Mouse (Mus musculus): Measurements from ENCODE around the gene Cntnap1.
"Not testable (repeated sequence)": the region's sequence is repeated elsewhere in the genome, so short reads cannot be mapped to it uniquely, and the experiment has no call there.

The Cntnap1 gene

DNA sequence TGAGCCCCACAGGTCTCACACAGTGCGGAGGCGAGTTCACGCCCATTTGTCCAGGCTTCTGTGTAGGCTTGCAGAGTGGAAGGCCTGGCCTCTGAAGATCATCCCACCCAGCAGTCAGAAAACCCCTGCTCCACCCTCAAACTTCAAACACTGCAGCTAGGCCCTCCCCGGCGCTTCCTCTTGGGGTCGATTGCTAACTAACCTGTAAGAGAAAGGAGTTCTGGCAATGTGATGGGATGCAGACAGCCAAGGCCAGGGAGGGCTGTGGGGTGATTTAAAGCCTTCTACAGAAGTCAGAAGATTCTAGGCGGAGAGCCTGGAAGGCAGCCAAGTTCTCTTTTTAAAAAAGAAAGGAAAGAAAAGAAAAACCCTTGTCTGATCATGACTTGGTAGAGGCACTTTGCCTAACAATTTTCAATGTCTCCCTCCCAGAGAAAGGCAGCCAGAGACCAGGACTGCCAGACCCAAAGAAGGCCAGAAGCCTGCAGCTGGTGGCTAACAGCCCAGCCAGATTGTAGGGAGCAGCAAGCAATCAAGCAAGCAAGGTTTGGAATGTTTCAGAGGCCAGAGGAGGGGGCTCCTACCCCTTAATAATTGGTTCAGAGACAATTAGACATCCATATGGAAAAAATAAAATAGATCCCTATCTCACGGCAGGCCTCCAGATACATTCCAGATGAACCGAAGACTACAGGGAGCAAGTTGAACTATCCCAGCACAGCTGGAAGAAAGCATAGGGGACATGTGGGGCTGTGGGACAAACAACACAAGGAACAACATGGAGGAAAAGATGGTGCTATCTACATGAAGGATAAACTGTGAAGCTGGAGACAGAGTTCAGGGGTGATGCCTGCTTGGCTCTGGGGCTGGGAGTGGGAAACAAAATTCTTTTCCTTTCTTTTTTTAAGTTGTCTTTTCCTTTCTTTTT lies 20.9 kb upstream of the Cntnap1 start:
- no peak for DNase-seq (ENCODE audit: low spot score in 2 of 2)

DNA sequence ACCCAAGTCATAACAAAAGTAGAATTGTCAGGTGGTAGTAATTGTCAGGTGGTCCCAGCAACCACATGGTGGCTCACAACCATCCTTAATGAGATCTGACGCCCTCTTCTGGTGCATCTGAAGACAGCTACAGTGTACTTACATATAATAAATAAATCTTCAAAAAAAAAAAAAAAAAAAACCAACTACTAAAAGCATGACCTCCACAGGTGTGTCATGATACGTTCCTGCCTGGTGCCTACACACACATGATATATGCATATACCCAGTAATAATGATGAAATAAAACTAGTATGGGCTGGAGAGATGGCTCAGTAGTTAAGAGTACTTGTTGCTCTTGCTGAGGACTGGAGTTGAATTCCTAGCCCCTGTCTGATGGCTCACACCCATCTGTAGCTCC lies 19.3 kb upstream of the Cntnap1 start:
- DNase-seq (ENCODE audit: low spot score in 2 of 2), result no peak

DNA sequence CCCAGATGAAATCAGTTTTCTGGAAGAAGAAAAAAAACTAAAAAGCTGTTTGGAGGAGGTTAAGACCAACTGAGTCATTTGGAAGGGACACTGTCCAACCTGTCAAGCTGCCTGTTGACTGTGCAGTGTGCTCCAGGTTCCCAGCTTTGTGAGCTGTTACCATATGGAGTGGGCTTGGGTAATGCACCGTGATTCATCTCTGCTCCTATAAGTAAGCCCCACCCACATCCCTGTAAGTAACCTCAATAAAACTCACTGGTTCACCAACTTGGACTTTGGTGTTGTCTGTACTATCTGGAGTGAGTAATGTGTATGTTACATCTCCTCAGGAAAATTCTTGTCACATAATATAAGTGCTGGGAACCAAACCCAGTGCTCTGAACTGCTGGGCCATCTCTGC lies 17.5 kb upstream of the Cntnap1 start:
- DNase-seq (ENCODE audit: low spot score in 2 of 2), result no peak

DNA sequence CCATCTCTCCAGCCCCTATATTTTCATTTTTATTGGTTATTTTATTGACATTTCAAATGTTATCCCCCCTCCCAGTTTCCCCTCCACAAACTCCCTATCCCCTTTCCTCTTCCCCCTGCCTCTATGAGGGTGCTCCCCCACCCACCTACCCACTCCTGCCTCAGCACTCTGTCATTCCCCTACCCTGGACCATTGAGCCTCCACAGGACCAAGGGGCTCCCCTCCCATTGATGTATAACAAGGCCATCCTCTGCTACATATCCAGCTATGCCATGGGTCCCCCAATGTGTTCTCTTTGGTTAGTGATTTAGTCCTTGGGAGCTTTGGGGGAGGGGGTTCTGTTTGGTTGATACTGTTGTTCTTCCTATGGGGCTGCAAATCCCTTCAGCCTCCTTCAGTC lies 15.7 kb upstream of the Cntnap1 start:
- DNase-seq (ENCODE audit: low spot score in 2 of 2), result no peak

DNA sequence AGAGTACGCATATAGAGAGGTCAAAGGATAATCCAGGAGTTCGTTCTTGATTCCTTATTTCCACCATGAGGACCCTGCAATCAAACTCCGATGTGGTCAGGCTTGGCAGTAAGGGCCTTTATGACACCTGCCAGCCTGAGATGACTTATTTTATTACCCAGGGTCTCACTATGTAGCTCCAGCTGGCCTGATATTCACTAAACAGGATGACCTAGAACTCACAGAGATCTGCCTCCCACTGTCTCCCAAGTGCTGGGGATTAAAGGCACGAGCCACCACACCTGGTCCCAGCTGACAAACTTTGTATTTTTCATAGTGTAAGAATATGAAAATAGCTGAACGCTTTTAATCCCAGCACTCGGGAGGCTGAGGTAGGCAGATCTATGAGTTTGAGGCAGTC lies 15.2 kb upstream of the Cntnap1 start:
- no peak for DNase-seq (ENCODE audit: low spot score in 2 of 2)

DNA sequence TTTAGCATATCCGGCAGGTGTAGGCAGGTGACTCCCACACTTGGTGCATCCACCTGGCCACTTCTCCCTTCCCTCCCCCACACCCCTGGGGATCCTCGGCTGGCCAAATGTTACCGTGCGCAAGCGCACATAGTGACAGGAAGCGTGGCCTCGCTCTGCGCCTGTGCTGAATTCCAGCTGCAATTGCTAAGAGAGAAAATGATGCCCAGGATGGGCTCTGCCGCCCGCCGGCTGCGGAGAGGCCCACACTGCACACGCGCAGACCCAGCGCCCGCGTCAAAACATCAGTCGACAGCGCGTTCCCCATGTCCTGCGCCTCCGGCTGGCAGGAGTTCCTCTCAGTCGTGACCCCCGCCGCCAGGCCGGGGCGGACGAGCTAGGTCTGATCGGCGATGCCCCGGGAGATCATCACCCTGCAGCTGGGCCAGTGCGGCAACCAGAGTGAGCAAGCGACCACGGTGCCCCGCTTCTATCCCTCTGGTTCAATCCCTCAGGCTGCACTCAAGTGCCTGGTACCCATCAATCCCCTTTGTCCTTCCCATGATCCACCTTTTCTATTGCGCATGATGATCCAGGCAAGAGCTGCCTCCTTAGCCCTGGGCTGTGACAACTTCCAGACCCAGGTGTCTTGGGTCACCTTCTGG lies 14.5 kb upstream of the Cntnap1 start, which contains the start of gene Tubg2:
Gene Tubg2, plus strand, starts transcription at position 180 of the 644 bp plus-strand sequence.
- DNase-seq (ENCODE audit: low spot score in 2 of 2), result peak; percentile 48 to 55

DNA sequence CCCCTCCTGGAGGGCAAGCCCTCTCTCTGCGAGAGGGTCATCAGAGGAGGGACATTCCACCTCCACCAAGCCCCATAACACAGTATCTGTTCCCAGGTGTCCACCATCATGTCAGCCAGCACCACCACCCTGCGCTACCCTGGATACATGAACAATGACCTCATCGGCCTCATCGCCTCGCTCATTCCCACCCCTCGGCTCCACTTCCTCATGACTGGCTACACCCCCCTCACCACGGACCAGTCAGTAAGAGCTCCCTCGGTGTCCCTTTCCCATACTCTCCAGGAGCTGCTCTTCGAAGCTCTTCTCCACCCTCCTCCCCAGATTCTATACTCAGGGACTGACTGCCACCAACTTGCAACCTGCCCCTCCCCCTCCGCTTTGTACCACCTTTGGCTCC lies 10.2 kb upstream of the Cntnap1 start:
- not testable (repeated sequence) for DNase-seq (ENCODE audit: low spot score in 2 of 2)

DNA sequence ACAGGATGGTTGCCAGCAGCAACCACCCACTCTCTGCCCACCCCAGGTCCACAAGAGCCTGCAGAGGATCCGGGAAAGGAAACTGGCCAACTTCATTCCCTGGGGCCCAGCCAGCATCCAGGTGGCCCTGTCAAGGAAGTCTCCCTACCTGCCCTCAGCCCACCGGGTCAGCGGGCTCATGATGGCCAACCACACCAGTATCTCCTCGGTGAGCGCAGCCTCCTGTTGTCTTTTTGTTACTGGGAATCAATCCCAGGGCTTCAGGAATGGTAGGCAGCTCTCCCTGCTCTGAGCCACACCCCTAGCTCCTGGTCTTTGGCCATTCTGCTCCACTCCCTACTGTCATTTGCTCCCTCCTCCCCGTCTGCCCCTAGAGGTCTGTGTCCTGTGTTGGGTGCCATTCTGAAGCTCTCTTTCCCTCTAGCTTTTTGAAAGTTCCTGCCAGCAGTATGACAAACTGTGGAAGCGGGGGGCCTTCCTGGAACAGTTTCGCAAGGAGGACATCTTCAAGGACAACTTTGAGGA lies 9.3 kb upstream of the Cntnap1 start:
- not testable (repeated sequence) for DNase-seq (ENCODE audit: low spot score in 2 of 2)

DNA sequence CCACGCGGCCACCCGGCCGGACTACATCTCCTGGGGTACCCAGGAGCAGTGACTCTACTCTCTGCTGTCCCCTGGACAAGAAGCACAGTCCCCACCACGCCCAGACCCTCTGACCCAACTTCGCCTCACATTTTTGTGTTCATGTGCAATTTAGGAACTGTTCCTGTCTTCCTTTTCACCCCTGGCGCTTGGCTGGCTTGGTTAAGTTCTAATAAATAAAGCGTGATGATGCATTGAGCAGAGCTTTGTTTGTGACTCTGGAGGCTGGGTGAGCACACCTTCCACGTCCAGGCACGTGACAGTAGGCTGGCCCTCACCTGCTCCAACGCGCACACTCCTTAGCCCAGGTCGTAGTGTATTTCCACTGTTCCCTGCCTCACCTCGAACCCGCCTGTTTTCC lies 8.8 kb upstream of the Cntnap1 start:
- DNase-seq (ENCODE audit: low spot score in 2 of 2), result no peak

DNA sequence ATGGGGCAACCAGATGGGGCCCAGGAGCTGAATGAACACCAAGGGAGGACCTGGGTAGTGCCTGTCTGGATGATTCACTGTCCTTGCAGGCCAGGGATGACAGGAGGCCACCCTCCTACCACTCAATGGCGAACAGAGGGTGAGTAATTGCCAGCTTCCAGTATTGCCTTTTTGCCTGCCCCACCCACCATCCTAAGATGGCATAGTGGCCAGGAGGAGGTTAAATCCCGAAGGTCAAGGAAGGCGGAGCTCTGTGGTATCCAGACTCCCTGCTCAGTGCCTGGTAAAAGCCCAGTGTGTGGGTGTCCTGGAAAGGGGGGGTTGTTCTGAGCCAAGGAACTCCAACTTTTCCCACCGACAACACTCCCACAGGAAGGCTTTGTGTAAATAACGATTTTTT lies 8.0 kb upstream of the Cntnap1 start:
- no peak for DNase-seq (ENCODE audit: low spot score in 2 of 2)

DNA sequence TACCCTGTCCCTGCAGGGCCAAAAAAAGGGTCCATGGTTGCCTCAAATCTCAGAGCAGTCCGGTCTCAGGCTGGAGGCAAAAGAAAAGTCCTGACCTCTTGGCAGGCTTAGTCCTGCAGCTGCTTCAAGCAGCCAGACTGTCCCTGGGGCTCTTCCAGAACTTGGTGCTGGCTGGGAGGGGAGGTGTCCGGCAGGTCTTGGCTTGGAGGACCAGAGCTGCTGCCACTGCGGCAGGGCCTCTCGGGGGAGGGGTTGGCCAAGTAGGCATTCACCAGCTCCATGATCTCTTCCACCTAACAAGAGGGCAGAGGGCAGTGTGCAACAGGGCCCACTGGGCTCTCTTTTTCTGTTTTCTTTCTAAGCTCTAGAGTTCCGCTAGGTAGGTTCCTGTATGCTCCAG lies 7.6 kb upstream of the Cntnap1 start:
- no peak for DNase-seq (ENCODE audit: low spot score in 2 of 2)

DNA sequence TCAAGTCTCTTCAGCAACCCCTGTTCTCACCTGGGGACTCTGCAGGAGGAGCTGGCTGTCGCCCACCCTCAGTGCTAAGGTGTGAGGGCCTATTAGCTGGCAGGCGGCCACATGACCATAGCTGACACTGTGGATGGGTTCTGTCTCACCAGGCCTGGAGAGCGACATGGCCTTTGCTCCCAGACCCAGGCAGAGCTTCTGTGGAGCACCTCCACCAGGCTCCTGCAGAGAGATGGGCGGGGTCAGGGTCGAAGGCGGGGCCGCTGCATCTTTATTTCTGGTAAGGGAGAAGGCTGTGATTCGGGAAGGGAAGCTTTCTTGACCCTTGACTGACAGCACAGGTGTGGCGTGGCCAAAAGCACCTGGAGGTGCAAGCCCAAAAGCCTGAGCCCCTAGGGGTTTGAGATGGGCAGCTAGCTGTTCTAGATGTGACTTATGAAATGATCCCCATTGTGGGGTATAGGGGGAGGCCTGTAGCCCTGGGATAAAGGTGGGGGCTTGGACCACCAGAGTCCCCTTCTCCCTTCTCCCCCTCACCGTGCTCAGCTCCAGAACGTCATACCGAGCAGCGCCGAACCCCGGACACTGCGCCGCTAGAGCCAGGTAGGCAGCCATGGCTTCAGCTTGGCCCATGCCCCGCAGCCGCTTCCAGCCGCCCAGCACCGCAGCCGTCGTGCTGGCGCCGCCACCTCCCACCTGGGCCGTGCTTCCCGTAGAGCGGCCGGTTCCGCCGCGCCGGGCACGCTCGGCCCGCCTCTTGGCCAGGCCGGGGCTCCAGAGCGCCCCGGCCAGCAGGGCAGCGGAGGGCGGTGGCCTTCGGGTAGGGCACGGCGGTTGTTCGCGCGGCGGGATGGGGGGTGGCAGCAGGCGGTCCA lies 6.6 kb upstream of the Cntnap1 start:
- no peak for DNase-seq (ENCODE audit: low spot score in 2 of 2)

DNA sequence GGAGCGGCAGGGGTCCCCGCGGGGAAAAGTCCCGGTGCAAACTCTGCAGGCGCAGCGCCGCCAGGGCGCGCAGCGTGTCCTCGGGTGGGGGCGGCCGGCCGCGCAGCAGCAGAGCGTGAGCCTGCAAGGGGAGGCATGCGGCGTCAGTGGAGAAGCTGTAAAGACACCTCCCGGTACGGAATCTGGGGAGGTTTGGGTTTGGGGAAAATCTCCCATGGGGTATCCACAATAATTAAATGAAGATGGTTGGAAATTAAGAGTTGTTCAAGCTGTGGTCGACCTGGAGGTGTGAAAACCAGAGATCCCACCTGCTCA lies 6.0 kb upstream of the Cntnap1 start:
- peak in 1 of 2 experiments; percentile 33 for DNase-seq (ENCODE audit: low spot score in 2 of 2)

DNA sequence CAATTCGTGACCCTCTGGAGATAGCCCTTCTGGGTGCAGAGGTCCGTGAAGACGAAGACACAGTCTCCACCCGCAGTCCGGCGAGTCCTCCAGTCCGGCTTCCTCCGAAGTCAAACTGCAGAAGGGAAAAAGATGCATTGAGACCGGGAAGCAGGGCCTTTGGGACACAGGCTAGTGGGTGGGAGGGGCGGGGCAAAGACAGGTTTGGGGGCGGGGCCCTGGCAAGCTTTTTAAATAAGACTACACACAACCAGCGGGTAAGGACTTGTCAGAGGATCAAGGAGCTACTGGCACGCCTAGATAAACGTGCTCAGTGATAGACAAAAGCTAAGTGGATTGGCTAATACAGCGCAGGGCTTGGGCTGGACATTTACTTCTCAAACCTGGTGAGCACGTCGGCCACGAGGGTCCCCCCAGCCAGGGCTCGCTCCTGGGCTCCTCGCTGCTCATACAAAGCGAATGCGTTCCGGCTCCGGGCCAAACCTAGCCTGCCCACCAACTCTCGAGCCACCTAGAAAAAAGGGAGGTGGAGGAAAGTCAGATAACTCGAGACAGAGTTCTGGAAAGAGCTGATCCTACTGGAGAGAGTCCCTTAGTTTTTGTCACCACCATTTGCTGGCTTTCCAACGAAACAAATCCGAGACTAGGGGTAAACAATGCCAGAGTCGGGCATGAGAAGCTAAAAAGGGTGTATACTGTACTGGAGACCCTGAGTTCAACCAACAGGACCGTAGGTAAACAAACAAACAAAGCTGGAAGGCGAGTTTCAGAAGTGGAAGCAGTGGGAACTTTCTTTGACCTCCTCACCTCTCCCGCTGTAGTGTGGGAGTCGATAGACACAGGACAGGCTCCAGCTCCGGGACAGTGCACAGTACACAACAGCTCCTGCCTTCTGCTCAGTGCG lies 5.4 kb upstream of the Cntnap1 start:
- no peak for DNase-seq (ENCODE audit: low spot score in 2 of 2)

DNA sequence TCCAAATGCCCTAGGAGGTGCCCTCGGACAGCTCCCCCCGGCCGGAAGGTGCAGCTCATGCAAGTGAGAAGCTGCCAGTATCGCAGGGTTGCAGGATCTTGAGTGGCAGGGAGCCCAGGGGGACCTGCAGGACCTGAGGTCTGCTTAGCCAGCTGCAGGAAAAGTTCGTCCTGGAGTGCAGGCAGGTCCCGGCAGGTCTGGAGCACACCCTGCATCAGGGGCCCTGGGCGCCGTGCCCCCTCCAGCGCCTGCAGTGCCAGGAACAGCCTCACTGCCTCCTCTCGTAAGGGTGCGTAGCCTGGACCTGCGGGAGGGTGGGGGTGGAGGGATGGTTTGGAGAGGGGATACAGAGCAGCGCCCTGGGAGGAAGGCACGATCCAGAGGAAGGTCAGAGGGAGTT lies 4.0 kb upstream of the Cntnap1 start:
- no peak for DNase-seq (ENCODE audit: low spot score in 2 of 2)

DNA sequence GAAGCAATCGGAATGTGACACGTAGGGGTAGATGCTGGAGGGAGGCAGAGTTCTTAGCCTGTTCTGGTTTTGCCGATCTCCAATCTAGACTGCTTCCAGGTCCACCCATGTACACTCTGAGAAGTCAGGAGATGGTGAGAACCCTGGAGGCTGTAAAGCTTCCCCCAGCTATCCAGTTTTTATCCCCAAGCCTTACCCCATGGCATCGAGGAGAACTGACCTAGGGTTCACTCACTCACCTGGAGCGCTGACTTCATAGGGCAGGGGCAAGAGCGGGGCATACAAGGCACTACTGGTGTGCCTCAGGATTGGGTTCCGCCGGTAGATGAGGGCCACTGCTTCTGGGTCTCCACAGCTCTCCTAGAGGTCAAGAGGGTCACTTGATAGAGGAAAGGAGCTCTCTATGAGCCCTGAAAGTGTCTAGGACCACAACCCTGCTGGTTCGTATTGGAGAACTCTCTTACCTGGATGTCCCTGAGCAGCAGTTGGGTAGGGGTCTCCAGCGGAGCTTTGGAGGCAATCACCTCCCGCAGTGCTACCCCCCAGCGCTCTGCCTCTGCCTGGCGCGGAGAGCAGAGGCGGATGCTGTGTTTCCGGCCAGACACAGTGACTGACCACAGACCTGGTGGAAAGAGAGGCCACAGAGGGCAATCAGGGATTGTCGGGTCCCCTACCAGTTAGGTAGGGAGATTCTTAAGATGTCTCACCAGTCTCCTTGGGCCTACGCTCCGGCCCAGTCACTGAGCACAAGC lies 2.9 kb upstream of the Cntnap1 start:
- no peak for DNase-seq (ENCODE audit: low spot score in 2 of 2)

DNA sequence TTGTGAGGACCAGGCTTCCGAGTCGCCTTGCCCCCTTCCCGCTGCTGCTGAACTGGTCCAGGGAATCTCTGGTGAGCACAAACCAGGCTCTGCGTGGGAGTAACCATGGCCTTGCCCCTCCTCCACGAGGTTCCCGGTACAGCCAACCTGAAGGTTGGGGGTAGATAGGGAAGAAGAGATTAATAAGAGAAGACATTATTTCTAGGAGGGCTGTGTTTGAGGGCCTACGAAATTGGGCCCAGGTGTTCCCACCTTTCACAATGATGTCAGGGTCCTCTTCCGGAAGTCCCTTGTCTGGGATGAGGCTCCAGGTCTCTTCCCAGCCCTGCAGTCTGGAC lies 2.4 kb upstream of the Cntnap1 start:
- no peak for DNase-seq (ENCODE audit: low spot score in 2 of 2)

DNA sequence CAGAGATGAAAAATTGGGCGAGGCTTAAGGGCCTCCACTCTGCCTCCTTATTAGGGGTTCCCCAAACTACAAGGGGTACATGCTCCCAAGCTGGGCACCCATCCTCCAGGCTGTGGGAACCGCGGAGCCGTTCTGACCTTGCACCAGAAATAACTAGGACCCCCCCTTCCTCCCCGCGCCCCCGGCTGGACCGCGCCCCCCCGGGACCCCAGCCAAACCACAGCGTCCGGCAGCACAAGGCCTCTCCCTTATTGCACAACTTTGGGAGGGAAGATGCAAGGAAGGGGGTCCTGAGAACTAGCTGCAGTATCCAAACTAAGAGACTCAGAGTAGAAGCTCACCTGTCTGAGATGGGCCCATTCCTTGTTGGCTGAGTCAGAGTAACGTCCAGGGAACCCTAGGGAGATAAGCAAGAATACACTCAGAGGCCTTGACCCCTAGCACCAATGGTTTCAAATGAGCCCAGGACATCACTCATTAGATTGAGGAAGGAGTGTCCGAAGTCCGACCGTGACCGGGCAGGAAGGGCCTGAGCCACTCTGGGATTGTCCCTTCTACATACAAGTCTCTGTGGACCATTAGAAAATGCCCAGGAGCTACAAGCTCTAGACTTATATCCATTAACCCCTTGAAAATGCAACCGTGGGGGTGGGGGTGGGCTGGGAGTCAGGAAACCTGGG lies 1.9 kb upstream of the Cntnap1 start:
- no peak for DNase-seq (ENCODE audit: low spot score in 2 of 2)

DNA sequence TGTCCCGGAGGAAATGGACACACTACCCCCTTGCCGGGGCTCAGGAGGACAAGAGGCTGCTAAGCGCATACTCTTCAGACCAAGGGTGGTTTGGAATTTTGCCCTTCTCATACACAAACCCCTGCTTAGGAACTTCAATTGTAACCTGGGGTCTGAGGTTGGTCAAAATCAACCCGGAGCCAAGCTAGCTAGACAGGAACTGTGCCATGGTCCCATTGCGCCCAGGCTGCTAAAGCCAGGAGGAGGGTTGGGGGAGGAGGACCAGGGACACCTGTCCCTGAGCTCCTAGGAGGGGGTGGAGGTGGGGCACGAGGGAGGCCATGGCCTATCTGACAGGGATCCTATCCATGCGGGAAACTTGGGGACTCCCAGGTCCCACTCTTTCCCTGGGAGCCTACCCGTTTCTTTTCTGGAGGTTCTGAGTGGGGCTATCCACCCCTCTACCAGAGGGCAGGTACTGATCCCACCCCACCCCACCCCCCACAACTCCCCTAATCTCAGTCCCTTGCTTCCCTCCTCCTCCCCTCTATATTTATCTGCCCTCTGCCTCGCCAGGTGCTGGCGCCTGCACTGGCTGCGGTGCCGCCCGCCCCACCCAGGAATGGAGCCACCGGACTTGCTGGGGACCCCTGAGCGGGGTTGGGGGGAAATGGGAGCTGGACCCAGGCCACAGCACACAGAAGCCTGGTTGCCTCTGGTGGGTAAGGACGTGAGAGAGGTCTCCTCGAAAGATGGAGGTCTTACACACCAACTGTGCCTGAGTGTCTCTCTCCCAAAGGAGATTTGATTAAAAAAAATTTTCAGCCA lies 819 bp upstream of the Cntnap1 start:
- no peak for DNase-seq (ENCODE audit: low spot score in 2 of 2)
